Mouse (Mus musculus): Measurements from ENCODE around the gene Smad6. TPM values are rescaled to one million over a fixed set of nuclear protein-coding genes. Genes with fewer than 3 reads are reported as not detected.

Smad6 gene
- polyA plus RNA-seq, 1 experiment from 2014 or later, result 0.99 TPM

DNA sequence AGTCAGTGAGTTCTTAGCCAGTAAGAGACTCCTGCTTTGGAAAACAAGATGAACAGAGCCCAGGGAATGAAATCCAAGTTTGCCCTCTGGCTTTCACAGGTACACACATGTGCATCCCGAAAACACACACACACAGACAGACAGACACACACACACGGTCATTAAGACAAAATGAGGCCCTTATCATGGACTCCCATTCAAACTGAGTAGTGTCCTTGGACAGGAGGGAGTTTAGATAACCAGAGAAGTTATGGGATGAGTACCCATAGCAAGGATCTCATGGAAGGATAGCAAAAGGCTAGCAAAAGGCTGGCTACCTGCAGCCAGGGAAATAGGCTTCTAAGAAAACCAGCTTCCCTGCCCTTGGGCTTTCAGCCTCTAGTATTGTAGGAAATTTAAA is 29.4 kb upstream of the Smad6 start:
- no peaks in the 10 kb centered on the region for H3K27me3 ChIP-seq (ENCODE audit: control insufficient read depth, insufficient read depth, low read depth, low read length)
- H3K4me1 ChIP-seq (ENCODE audit: control insufficient read depth, insufficient read depth, low read length), result peaks cover 10% of the 10 kb centered on the region
- no peak overlapping the region for H3K4me3 ChIP-seq (ENCODE audit: low read depth, low read length)
- H3K9me3 ChIP-seq (replicated peaks; ENCODE audit: control insufficient read depth, low read length, poor library complexity, severe bottlenecking), result no peaks in the 10 kb centered on the region
- H3K27ac ChIP-seq (ENCODE audit: low read length), result no peak overlapping the region
- H3K36me3 ChIP-seq (ENCODE audit: control insufficient read depth, insufficient read depth, low read length), result no peaks in the 10 kb centered on the region
- no peak for ATAC-seq
- 91% methylated on average over 2 of the region's 2 CpGs for WGBS
- H3K9ac ChIP-seq (ENCODE audit: low read depth, low read length), result no peak overlapping the region
- H3K4me2 ChIP-seq (ENCODE audit: low read length), result no peak overlapping the region

DNA sequence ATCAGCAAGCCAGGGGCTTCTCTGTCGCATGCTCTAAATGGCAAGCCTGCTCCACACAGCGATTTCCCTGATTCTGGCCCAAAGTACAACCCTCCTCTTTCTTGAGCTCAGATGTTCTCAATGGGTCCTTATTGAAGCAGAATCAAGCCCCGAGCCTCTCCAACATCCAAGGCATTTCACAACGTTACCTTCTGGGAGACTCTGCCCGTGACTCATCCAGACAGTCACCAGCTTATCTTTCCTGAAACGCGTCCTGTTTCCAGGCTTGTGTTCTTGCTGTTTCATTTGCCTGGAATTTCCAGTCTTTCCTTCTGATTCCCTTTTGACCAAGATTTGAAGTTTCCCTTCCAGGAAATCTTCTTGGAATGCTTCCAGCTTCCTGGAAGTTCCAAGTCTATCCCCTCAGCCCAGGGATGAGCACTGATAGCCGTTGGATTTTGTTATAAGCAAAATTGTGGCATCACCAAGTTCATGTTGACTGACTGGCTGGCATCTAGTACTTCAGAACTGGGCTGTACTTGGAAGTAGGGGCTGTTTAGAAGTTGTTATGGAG is 28.7 kb upstream of the Smad6 start:
- Histone ChIP-seq H3K36me3 (ENCODE audit: control insufficient read depth, insufficient read depth, low read length) (no peaks in the 10 kb centered on the region), H3K27ac (ENCODE audit: low read length) (no peak overlapping the region), H3K9me3 (replicated peaks; ENCODE audit: control insufficient read depth, low read length, poor library complexity, severe bottlenecking) (no peaks in the 10 kb centered on the region), H3K4me2 (ENCODE audit: low read length) (peak overlapping the region; percentile 68), H3K9ac (ENCODE audit: low read depth, low read length) (no peak overlapping the region), H3K4me1 (ENCODE audit: control insufficient read depth, insufficient read depth, low read length) (peaks cover 10% of the 10 kb centered on the region), H3K27me3 (ENCODE audit: control insufficient read depth, insufficient read depth, low read depth, low read length) (no peaks in the 10 kb centered on the region), H3K4me3 (ENCODE audit: low read depth, low read length) (no peak overlapping the region; the same call in 1 of the 2 replicates)
- 42% methylated on average over 8 of the region's 8 CpGs for WGBS
- no peak for ATAC-seq

DNA sequence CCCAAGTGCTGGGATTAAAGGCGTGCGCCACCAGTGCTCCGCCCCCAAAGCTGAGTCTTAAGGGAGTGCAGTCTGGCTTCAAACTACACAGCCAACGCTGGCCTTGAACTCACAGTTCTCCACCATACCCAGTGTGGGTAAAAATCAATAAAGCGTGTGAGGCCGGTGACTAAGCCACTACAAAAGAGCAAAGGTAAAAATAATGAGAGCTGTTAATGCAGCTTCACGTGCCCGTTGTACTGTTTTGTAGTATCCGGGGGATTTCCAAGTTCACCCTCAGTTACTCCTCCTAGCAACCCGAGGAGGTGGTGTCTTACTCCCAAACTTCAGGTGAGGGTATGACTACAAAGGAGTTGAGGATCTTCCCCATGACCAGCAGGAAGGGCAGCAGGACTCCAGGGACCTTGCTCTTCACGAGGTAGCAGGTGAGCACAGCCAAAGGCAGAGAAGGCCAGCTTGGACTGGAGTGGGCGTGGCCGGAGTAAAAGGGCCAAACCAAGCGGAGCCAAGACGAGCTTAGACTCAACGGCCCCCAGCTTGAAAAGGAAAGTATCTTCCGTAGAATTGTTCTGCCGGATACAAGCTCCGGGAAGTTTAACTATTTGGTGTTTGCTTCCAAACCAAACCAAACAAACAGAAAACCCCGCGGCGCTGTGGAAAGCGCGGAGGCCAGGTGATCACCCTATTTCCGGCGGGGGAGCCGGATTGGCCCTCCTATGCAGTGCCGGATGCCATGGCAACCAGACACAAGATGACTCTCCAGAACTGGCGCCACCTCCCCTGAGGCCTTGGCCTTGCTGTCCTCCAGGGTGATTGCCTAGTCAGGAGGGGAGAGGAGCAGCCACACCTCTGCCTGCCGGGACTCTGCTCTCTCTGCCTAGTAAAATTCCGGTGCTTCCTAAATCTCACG is 27.9 kb upstream of the Smad6 start:
- Histone ChIP-seq H3K4me3 (ENCODE audit: low read depth, low read length) (peak overlapping the region; percentile 31), H3K9ac (ENCODE audit: low read depth, low read length) (peak overlapping the region; percentile 43), H3K36me3 (ENCODE audit: control insufficient read depth, insufficient read depth, low read length) (no peaks in the 10 kb centered on the region), H3K4me1 (ENCODE audit: control insufficient read depth, insufficient read depth, low read length) (peaks cover 13% of the 10 kb centered on the region), H3K27me3 (ENCODE audit: control insufficient read depth, insufficient read depth, low read depth, low read length) (no peaks in the 10 kb centered on the region), H3K9me3 (replicated peaks; ENCODE audit: control insufficient read depth, low read length, poor library complexity, severe bottlenecking) (no peaks in the 10 kb centered on the region), H3K4me2 (ENCODE audit: low read length) (peak overlapping the region; percentile 68), H3K27ac (ENCODE audit: low read length) (no peak overlapping the region; the same call in 1 of the 2 replicates)
- ATAC-seq, result peak; percentile 77; the same call in 1 of the 2 replicates
- WGBS, result 9% methylated on average over 32 of the region's 32 CpGs

DNA sequence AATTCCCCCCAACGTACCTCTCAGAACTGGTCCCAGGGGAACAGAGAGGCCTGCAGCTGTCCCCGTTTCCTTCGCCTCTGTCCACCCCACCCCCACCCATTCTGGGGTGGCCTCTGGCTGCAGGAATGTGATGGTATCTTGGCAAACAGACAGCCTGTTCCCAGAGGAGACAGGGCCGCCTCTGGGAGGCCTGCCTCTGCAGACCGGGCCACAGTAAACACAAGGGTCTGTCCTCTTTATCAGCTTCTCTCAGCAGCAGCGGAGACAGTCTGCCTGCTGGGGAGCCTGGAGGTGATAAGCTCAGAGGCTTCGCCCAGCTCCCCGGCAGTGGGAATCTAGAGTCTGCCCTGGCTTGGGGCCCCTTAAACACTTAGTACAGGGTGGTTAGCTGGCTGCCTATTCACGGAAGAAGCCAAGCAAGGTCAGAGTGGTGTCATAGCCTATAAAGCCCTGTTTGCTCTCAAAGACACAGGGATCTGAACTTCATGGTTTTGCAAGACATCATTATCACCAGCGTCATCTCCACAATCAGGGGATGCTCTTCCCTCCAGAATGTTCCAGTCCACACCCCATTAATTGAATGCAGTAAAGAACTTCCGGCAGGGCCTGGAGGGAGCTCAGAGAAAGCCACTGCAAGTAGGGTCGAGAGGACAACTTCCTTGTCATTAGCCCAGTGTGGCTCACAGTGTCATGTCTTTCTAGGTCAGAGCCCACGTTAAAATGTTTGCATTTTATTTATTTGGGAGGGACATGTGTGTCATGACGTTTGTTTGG is 23.4 kb upstream of the Smad6 start:
- H3K9me3 ChIP-seq (replicated peaks; ENCODE audit: control insufficient read depth, low read length, poor library complexity, severe bottlenecking), result no peaks in the 10 kb centered on the region
- WGBS, result 31% methylated on average over 14 of the region's 14 CpGs
- ATAC-seq, result no peak

DNA sequence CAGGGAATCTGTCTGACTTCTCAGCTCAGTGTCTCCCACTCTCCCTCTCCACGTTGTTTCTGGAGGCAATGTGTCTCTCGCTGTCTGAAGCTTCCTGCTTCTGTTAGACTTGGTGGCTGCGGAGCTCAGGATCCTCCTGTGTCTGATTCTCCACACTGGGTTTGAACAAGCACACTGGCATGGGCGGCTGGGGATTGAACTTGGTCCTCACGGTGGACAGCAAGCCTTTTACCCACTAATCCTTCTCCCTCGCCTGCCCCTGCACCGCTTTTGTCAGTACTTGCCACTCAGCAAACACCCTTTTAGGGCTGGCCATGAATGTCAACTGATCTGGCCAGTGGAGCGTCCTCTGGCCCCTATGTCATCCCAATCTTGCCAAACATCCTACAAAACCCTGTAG is 22.5 kb upstream of the Smad6 start:
- Histone ChIP-seq H3K4me2 (ENCODE audit: low read length) (no peak overlapping the region), H3K27ac (ENCODE audit: low read length) (no peak overlapping the region), H3K9ac (ENCODE audit: low read depth, low read length) (no peak overlapping the region), H3K9me3 (replicated peaks; ENCODE audit: control insufficient read depth, low read length, poor library complexity, severe bottlenecking) (no peaks in the 10 kb centered on the region), H3K4me1 (ENCODE audit: control insufficient read depth, insufficient read depth, low read length) (peaks cover 3% of the 10 kb centered on the region; the same call in 1 of the 2 replicates), H3K27me3 (ENCODE audit: control insufficient read depth, insufficient read depth, low read depth, low read length) (no peaks in the 10 kb centered on the region), H3K36me3 (ENCODE audit: control insufficient read depth, insufficient read depth, low read length) (no peaks in the 10 kb centered on the region), H3K4me3 (ENCODE audit: low read depth, low read length) (no peak overlapping the region)
- ATAC-seq, result no peak
- WGBS, result 63% methylated on average over 8 of the region's 8 CpGs

More for the DNA sequence above, 23.4 kb upstream of the Smad6 start:
- Histone ChIP-seq H3K9ac (ENCODE audit: low read depth, low read length) (no peak overlapping the region), H3K36me3 (ENCODE audit: control insufficient read depth, insufficient read depth, low read length) (no peaks in the 10 kb centered on the region), H3K4me2 (ENCODE audit: low read length) (no peak overlapping the region), H3K4me3 (ENCODE audit: low read depth, low read length) (no peak overlapping the region), H3K27me3 (ENCODE audit: control insufficient read depth, insufficient read depth, low read depth, low read length) (no peaks in the 10 kb centered on the region), H3K4me1 (ENCODE audit: control insufficient read depth, insufficient read depth, low read length) (peaks cover 10% of the 10 kb centered on the region), H3K27ac (ENCODE audit: low read length) (no peak overlapping the region)

DNA sequence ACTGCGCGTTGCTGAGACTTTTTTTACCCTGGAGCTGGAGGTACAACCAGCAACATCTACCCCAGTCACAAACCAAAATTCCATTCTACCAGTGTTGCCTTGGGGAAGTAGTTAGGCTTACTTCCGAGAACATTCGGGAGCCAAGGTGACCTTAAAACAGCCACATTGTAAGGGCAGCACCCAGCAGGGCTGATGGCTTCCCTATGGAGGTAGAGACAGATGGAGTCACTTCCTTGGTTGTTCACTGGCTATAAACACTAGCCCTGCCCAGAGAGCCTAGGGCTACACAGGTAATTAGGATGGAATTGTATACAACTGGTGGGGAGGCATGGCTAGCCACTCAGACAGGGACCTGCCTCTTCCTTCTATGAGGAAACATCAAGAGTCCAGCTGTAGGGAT is 21.1 kb upstream of the Smad6 start:
- WGBS, result 88% methylated on average over 4 of the region's 4 CpGs
- no peak overlapping the region for H3K27ac ChIP-seq (ENCODE audit: low read length)
- no peaks in the 10 kb centered on the region for H3K27me3 ChIP-seq (ENCODE audit: control insufficient read depth, insufficient read depth, low read depth, low read length)
- no peak overlapping the region for H3K4me3 ChIP-seq (ENCODE audit: low read depth, low read length)
- H3K4me2 ChIP-seq (ENCODE audit: low read length), result no peak overlapping the region
- peaks cover 3% of the 10 kb centered on the region; the same call in 1 of the 2 replicates for H3K4me1 ChIP-seq (ENCODE audit: control insufficient read depth, insufficient read depth, low read length)
- no peaks in the 10 kb centered on the region for H3K9me3 ChIP-seq (replicated peaks; ENCODE audit: control insufficient read depth, low read length, poor library complexity, severe bottlenecking)
- H3K9ac ChIP-seq (ENCODE audit: low read depth, low read length), result no peak overlapping the region
- no peaks in the 10 kb centered on the region for H3K36me3 ChIP-seq (ENCODE audit: control insufficient read depth, insufficient read depth, low read length)
- no peak for ATAC-seq

DNA sequence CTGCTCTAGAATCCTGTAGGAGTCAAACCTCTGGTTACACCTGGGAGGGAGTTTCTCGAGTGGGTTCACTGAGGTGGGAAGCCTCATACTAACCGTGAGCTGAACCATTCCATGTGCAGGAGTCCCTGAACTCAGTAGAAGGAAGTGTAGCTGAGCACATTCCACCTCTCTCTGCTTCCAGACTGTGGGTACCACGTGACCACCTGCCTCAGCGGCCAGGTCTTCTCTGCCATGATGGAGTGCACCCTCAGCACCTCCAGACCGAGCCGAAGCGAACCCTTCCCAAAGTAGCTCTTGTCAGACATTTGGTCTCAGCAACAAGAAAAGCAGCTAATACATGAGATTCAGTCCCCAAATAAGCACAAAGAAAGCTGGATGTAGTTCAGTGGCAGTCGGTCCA is 20.4 kb upstream of the Smad6 start:
- WGBS, result 87% methylated on average over 8 of the region's 8 CpGs
- ATAC-seq, result no peak

DNA sequence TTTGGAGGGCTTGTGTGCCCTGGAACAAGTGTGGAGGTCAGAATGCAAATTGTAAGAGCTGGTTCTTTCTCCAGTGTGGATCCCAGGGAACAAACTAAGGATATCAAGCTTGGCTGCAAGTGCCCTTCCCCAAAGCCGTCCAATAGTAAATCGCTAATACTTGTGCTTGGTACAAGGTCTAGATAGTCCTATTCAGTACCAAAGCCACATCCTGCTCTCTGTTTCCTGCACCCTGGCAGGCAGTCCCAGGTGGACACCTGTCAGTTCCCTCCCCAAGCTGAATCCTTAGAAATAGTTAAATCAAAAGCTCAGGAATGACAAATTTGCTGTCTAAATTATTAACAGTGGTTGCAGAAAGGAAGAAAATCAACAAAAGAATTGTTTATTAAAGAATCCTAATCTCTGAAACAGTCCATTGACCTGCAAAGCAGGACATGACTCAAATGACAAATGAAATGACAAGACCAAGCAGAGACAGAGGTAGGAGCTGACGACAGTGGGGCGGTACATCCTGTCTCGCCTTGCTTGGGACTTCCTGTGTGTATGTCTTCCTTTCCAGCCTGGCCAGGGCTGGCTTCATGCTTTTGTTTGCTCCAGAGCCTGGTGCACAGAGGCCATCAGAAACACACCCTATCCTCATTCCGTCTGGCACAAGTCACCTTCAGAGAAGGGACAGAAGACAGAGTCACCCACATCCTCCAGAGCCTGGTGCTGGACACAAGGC is 8.2 kb upstream of the Smad6 start:
- Histone ChIP-seq H3K4me1 (ENCODE audit: control insufficient read depth, insufficient read depth, low read length) (no peaks in the 10 kb centered on the region), H3K4me2 (ENCODE audit: low read length) (no peak overlapping the region), H3K36me3 (ENCODE audit: control insufficient read depth, insufficient read depth, low read length) (no peaks in the 10 kb centered on the region), H3K9ac (ENCODE audit: low read depth, low read length) (no peak overlapping the region), H3K27ac (ENCODE audit: low read length) (no peak overlapping the region), H3K9me3 (replicated peaks; ENCODE audit: control insufficient read depth, low read length, poor library complexity, severe bottlenecking) (no peaks in the 10 kb centered on the region), H3K27me3 (ENCODE audit: control insufficient read depth, insufficient read depth, low read depth, low read length) (no peaks in the 10 kb centered on the region), H3K4me3 (ENCODE audit: low read depth, low read length) (no peak overlapping the region)
- 86% methylated on average over 6 of the region's 6 CpGs for WGBS
- ATAC-seq, result no peak

More for the DNA sequence above, 20.4 kb upstream of the Smad6 start:
- Histone ChIP-seq H3K36me3 (ENCODE audit: control insufficient read depth, insufficient read depth, low read length) (no peaks in the 10 kb centered on the region), H3K4me2 (ENCODE audit: low read length) (no peak overlapping the region), H3K27me3 (ENCODE audit: control insufficient read depth, insufficient read depth, low read depth, low read length) (no peaks in the 10 kb centered on the region), H3K4me1 (ENCODE audit: control insufficient read depth, insufficient read depth, low read length) (peaks cover 3% of the 10 kb centered on the region; the same call in 1 of the 2 replicates), H3K27ac (ENCODE audit: low read length) (no peak overlapping the region), H3K4me3 (ENCODE audit: low read depth, low read length) (no peak overlapping the region), H3K9me3 (replicated peaks; ENCODE audit: control insufficient read depth, low read length, poor library complexity, severe bottlenecking) (no peaks in the 10 kb centered on the region), H3K9ac (ENCODE audit: low read depth, low read length) (no peak overlapping the region)

Data from midbrain, embryonic 16.5 days (tissue).